Mouse (Mus musculus) liver, adult (tissue): Measurements from ENCODE around the gene Coq9.
A peak's percentile ranks its signal among the peaks of the same experiment; 100 is the strongest.

Experiments
- GATA4 ChIP-seq: IDR thresholded peaks from 2 replicates; pipeline ENCODE4 v1.6.1; 2014; ENCODE audit warnings: mild to moderate bottlenecking, low read length; ENCODE audit not compliant: insufficient replicate concordance

The Coq9 gene

DNA sequence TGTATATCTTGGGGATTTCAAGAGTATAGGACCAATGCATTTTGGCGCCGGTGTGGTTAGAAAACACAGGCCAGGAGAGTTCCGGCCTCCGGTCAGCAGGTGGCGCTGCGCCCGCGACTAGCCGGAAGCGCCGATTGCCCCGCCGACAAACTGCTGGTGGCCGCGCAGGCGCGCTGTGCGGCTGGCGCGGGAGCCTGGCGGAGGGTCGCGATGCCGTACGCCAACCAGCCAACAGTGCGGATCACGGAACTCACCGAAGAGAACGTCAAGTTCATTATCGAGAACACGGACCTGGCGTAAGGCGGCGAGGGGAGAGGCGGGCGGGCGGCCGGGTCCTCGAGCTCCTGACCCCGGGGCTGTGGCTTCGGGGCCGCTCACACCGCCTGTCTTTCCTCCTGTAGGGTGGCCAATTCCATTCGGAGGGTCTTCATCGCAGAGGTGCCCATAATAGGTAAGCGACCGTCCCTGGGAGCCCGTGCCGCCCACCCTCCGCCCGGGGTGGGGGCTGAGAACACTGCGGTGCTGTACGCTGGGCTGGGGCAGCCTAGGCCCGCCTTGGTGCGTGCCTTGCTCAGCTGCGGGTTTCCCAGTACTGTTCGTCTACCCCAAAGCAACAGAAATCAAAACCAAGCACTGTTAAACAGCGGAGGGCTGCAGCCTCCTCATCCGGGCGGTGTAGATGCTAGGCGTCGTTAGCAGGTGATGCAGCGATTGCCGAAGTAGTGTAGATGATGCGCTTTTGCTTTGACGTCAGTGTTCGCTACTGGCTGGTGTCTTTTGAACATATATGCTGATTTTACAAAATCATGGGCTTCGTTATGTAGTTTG, 19.4 kb downstream of the Coq9 start, which contains the start of gene Polr2c:
Gene Polr2c (plus strand): TSS at position 105 of the 828 bp plus-strand sequence.
- TF ChIP-seq GATA4 = peak; percentile 61; the same call in 1 of the 2 replicates

DNA sequence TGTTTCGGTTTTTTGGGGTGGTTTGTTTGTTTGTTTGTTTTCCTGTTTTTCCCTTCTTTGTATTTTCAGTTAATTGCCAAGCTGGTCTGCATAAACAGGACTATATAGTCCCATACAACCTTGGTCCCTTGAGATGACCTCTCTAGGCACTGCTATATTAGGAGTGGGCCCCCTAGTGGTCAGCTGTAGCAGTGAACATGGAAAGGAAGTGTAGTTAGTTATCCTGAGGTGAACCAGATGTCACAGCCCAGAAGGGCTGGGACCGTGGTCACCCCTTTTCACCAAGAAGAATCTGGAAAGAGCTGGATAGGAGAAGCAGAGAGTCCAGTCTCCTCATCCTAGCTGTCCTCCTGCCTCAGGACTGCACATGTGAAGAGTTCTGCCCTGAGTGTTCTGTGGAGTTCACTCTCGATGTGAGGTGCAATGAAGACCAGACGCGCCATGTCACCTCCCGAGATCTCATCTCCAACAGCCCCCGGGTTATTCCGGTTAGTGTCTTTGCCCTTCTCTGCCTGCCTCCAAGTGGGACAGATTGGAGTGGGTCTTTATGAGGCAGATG, 23.3 kb downstream of the Coq9 start:
- TF ChIP-seq GATA4 = no peak

DNA sequence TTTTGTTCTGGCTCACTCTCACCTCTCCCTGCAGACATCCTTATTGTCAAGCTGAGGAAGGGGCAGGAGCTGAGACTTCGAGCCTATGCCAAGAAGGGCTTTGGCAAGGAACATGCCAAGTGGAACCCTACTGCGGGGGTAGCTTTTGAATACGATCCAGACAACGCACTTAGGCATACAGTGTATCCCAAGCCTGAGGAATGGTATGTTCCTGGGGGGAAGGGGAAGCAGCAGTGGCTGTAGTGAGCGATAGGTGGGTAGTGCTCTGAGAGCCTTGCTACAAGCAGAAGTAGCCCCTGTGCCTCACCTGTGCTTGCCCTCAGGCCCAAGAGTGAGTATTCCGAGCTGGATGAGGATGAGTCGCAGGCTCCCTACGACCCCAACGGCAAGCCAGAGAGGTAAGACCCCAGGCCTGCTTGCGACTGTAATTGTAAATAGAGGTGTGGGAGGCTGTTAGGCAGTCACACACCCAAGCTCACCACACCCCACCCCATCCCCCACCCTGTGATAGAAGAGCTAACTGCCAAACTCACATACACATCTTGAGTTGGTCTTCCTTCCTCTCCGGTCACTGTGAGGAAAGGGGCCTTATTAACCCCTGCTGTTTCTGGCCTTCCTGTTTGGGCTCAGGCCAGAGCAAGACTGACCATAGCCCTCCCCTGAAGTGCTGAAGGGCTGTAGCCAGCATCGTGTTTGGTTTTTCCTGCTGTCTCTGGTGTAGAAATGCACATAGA, 24.5 kb downstream of the Coq9 start:
- no peak for TF ChIP-seq GATA4

DNA sequence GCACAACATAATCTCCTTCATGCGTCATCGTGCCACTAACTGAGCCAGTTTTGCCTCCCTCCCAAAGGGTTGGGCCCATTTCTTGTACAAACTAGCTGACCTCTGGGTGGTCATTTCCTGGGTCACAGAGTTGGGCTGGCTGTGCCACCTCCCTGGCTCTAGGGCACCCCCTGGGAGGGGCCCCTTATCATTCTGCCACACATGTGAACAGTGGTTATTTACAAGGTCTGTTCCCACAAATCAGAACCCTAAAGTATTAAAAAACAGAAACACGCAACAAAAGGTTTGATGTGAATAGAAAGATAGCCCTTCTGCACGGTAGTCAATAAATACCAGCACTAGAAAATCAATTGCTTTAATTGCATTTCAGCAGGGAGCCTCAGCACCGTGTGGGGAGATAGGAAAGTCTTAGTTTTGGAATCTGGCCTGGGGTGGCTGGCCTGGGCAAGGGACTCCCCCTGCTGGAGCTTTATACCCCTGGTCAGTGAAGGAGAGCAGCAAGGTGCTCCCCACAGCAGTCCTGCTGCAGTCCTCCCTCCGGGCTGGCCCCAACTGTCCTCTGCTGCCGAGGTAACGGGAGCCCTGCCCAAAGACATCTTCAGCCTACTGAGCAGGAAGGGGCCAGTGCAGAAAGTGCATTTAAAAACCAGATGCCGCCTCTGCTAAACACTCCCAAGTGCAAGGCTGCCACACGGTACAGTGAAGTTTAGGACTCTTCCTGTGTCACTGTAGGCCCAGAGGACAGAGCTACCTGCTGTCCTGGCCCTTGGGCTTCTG, 26.0 kb downstream of the Coq9 start:
- no peak for TF ChIP-seq GATA4

DNA sequence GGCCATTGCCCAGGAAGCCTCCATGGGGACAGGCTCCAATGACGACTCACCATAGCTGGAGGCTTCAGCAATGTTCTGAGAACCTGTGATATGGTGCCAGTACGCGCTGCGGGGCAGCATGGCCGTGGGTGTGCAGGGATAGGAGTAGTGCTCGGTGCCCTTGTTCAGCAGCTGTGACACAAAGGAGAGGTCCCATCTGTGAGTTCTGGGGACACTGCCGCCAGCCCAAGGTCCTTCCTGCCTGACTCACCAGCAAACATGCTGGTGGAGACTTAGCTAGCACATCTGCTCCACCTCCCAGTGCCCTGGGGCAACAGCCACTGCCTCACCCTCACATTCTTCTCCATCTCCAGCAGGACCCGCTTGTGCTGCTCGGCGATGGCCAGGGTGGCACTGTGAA, 27.2 kb downstream of the Coq9 start:
- no peak for TF ChIP-seq GATA4

DNA sequence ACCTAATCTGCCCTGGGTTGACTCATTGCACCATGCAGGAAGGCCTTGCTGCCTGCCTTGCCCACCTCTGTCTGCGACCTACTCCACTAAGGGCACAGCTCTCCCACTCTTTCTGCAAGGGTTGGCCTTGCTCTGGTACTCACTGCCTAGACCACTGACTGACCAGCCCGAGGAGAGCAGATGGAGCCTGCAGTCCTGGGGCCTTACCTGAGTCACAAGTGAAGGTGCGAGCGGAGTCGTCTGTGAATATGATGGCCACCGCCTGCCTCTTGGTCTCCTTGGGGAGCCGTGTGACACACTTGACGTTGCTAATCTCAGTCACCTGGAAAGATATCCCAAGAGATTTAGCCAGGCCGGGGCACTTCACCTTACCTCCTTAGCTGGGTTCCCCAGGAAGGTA, 28.8 kb downstream of the Coq9 start:
- no peak for TF ChIP-seq GATA4

DNA sequence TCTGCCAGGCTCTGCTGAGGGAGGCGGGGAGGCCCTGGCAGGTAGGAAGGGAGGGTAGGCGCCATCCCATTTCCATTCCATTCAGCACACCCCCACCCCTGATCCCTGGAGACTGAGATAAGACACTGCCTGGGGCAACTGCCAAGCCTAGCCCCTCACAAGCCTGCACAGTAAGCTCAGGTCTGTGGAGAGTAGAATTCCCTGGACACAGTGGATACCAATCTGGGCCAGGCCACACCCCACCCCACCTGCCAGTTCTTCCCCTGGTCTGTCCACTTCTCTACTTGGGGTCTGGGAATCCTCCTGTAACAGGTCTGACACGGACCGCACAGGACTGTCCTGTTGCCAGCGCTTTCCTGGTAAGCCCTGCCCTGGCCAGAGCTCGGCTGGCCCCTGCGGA, 31.0 kb downstream of the Coq9 start:
- TF ChIP-seq GATA4 = no peak

DNA sequence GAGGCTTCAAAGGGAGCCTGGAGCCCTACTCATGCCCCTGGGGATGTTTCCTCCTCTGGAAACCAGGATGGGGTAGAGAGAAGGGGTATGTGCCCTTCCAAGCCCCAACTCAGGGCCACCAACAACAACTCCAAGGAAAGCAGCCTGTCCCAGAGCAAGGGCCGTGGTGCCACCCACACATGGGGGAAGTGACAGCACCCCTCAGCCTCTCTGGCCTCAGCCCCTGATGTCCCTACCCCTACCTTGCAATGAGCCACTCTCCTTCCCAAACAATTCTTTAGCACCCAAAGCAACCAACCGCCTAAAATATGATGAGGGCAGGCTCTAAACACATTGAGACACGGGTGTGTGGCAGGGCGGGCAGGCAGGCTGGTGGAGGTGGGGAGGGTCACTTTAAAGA, 31.9 kb downstream of the Coq9 start:
- TF ChIP-seq GATA4 = no peak

DNA sequence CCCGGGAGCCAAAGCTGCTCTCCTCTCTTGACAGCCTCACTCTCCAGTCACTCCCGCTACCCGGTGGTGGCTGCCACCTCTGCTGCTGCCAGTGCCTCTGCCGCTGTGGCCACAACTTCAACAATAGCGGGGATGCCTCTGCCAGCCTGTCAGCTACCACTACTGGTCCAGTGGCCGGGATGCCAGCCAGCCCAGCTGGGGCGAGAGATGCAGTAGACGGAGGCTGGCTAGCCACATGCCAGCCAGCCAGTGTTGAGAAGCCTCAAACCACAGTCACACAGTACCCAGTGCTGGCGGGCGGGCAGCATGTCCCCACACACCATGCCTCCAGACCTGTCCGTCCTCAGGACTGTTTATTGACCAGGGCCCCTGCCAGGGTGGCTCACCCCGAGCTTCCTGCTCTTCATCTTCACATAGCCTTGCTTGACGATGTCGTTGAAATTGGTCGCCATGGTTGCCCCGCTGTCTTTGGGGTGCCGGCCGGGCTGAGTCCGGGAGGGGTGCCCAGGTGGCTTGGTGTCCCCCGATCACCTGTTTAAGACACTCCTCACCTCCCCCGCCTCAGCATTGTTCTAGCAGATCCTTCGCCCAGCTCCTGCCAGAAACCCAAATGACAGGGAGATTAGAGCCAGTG, 32.5 kb downstream of the Coq9 start:
- no peak for TF ChIP-seq GATA4

DNA sequence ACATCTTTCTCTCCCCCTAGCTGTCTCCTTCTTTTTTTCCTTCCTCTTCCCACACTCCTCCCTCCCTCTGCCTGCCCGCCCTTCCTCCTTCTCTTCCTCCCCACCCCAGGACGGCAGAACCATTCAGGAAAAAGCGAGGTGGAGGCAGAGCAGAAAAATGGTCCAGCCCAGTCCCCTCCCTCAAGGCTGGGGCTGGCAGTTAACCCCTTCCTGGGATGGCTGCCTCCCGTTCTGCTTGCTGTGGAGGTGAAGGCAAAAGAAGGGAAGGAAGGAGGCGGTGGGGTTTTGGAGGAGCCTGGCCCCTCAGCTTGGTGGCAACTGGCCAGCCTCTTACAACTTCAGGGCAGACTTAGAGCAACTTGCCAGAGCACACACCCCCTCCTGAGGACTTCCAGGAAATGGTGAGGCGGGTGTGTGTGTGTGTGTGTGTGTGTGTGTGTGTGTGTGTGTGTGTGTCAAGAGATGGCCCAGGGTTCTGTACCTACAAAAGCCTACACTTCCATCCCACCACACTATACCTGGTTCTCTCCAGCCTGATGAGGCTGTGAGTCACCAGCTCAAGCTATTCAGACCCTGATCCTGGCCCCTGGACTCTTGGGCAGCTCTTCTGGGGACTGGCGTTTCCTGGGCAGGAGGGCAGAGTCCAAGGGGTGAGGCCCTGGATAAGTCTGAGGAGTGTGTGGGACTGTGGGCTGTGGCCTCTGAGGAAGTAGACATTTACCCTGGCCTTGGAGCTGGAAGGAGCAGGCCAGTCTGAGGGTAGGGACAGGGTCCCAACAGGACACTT, 33.2 kb downstream of the Coq9 start:
- no peak for TF ChIP-seq GATA4

DNA sequence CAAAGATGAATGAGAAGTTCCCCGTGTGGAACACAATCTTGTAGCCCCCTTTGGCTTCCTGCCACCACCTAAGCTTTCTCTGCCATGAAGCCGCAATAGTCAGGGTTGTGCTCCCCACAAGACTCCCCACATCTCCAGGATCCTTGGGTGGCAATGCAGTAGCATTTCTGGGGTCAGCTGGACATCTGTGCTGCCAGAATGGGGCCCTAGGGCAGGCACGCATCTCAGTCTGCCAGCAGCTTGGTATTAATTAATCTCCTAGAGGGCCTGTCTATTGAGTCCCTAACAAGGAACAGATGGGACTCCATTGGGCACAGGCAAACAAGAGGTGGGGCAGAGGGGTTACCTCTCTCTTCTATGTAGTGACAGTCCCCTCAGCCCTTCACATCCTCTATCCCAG, 34.0 kb downstream of the Coq9 start:
- no peak for TF ChIP-seq GATA4

DNA sequence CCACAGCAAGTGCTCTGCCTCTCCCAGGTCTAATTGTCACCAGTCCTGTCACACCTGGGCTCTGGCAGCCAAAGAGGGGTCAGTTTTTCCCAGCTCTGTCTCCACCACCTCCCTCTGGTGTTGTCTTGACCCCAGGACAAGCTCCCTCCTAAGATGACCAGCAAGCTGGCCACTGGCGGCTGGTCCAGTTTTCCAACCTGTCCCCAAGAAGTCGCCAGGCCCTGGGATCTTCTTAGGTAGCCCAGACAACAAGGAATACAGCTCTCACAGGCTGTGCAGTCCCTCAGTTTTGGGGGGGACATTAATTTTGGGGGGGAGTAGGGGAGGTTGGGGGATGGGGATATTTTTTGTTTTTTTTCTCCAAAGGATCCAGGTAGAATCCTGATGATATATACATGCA, 34.5 kb downstream of the Coq9 start:
- TF ChIP-seq GATA4 = no peak

DNA sequence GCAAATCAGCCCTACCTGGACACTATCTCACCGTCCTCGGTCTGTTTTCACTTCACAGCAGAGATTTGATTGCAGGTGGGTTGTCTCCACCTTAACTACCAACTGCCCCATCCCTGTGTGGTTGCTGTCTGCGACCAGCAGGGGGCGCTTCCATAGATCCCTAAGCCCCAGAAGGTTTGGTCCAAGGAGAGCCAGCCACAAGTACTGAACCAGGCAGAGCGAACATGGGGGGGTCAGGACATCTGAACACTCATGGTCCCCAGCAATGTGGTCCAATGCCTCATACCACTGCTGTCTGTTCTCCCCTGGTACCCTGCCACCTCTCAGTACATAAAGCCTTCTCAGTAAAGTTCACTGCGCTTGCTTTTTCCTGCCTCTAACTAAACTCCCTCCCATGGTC, 36.2 kb downstream of the Coq9 start:
- TF ChIP-seq GATA4 = no peak
